Mouse (Mus musculus) common myeloid progenitor, adult 5-6 weeks (primary cell): ENCODE data around the gene Ppp1r12b. TPM values are rescaled to one million over a fixed set of nuclear protein-coding genes. Genes with fewer than 3 reads are reported as not detected.

Source experiments
- ATAC-seq: replicated peaks from 2 replicates; pipeline ENCODE4 v1.8.0; 2016; ENCODE audit warnings: low read depth, mild to moderate bottlenecking, moderate TSS enrichment, inconsistent platforms; ENCODE audit not compliant: poor library complexity, severe bottlenecking
- total RNA-seq: library from RNA; stranded (forward); fragments of 200-1000, 187-1606 nt; gene quantifications from 2 replicates; pipeline ENCODE4 v1.2.3, GENCODE M21; 2017

Gene Ppp1r12b
- total RNA-seq, 1 experiment from 2014 or later = 9.0 TPM

DNA sequence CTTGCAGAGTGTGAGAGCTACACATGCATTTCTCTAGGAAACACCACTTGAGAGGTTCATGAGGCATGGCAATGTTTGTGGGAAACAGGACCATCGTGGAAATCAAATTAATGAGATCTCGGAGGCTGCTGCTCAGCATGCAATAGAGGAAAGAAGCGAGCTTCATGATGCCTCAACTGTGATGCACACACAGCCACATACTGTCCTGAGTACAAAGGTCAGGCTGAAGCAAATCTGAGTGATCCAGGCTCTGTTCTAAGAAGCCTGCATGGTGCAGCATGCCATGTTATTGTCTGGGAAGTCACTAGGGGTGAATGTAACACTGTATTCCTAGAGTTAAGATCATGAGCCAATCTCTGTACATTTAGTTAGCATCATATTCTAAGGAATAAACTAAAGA, 140.0 kb downstream of the Ppp1r12b start:
- ATAC-seq = no peak

DNA sequence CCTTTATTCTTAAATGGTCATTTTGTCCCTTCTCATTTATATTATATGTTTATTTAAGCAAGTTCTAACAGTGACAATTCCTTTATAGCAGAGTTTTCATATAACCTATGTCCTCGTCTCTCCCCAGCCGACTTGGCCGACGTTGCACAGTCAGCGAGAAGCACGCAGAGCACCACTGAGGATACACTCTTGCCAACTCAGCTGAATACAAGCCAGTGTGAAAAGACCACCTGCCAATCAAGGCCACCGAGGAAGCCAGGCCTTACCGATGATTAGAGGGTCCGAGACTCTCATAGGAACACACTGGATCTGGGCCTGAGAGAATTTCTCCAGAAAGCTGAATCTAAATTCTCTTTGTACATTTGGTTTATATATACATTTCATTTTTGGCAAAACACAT, 150.3 kb downstream of the Ppp1r12b start:
- ATAC-seq = no peak

DNA sequence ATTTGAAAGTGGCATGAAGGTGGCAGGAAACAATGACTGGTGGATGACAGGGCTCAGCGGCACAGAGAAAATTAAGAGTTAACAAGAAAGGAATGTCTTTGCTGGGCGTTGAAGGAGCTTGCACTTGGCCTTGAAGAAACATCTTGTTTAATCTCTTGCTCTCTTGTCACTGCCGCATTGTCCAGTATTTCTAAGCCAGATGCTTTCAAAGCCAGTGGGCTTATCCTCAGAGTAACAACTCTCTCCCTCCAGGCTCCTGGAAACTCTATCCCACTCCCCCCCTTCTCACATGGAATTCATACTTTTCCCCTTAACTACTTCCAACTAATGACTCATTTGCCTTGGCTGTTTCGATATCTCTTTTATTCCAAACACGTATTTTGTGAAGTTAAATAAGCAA, 151.4 kb downstream of the Ppp1r12b start:
- ATAC-seq = no peak

DNA sequence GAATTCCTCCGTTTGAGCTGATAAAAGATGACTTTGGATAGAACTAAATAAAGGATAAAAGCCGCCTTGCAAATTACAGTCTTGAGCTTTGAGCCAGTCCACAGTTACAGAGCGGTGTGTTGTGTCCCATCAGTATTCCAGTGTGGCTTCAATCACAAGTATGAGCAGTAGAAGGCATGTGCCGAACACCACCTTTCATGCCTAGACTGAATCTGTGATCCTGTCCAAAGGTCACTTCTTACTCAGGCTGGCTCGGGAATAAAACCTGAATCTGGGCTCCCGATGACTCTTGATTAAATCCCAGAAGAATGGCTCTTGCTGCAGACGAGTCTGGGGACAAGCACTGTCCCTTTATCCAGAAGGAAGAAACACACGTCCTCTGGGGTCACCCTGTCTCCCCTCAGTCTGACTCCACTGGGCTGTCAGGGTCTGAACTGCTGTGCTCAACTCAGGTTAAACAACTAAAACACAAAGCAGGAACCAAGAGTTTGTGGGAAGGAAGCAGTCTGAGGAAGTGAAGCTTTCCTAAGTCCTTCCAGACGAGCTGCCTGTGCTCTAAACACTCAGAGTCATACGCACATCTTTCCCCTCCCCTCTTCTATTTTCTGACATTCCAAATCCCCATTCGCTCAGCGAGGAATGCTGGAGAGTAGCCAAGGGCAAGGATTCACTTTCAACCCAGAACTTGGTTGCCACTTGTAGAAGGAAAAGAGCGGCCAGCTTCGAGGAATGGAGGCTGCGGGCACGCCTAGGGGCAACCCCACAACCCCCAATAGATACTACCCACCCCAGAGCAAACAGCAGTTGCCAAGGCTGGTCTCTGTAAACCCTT, 152.2 kb downstream of the Ppp1r12b start:
- ATAC-seq = no peak

DNA sequence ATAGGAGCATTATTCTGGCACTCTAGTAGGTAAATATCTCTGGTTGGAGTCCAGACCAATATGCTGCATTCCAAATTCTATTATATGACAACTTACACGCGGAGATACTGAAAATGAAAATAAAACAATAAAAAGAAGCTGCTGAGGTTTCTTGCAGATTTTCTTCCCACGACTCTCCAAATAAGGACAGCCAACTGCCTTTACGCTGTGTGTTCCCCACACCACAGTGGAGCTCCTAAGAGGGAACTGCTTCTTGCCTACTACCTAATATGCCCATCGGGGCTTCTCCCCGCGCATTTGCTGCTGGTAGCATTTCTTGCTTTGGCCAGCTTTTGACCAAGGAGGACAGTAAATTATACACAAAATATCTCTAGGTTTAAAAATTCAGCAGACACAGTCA, 154.0 kb downstream of the Ppp1r12b start:
- no peak for ATAC-seq

DNA sequence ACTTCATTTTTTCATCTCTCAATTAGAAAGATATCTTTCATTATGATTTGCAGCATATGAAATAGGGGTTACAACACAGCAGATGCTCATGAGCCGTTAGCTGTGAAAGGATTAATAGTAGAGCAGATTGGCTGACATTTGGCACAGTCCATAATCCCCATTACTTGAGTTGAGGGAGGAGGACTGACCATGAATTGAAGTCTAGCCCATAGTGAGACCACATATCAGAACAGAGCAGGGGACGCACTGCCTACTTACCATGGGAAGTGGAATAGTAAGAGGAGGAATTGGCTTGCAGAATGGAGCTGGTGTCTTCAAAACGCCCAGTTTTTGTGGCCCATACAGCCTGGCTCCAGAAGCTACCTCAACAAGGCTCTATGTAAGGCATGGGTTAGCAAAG, 159.2 kb downstream of the Ppp1r12b start:
- ATAC-seq = no peak

DNA sequence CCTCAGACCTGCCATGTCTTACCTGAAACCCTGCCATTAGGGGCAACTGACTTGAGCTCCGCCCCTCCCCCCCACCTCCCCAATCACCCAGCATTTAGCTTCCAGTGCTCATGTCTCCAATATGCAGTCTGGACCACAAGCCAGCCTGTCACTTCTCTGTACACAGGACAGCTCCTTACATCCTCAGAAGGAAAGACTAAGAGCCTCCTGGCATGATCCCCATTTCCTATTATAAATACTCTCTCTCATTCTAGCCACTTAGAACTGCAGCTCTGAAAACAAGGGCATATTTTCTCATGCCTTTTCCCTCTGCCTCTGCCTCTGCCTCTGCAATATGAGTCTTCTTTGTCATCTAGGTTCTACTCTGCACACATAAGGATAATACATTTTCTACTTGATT, 159.7 kb downstream of the Ppp1r12b start:
- no peak for ATAC-seq

DNA sequence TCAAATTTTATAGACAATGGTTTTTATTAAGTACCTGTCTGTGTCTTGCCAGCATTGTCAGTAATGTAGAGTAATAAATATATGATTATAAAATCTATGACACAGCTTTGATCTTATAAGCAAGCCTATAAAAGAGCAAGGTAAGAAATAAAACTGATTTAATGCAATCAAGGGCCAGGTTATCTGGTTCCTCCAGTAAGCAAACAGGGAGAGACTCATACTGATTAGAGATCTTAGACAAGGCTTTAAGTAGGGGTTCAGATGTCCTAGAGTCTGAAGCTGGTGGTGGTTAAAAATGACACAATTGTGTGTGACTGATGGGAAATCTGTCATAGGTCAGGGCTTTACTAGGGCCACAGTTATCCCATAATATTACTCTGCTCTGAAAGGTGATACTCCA, 164.3 kb downstream of the Ppp1r12b start:
- no peak for ATAC-seq

DNA sequence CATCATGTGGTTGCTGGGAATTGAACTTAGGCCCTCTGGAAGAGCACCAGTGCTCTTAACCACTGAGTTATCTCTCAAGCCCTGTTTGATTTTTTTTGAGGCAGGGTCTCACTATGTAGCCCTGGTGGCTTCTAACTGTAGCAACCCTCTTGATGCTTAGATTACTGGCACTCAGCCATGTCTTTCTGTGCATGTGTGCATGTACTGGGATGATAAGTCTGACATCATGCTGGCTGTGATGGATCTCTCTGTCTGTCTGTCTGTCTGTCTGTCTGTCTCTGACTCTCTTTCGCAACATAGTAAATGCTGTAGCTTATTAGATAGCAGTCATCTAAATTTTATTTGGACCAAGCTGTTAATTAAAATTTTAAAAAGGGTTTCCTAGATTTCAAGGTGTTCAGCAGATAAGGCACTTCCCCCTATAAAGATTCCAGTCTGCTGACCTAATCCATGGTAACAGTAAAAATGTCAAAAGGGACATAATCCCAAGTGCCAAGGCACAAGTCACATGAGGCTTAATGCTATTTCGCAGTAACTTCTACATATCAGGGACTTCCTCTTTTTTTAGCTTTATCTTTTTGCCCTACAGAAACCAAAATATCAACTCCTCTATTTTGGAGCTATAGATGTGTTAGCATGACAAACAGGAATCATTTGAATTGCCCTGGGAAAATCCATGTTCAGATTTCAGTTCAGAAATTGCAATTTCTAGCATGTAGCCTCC, 164.9 kb downstream of the Ppp1r12b start:
- peak; percentile 60; the same call in 1 of the 2 replicates for ATAC-seq

DNA sequence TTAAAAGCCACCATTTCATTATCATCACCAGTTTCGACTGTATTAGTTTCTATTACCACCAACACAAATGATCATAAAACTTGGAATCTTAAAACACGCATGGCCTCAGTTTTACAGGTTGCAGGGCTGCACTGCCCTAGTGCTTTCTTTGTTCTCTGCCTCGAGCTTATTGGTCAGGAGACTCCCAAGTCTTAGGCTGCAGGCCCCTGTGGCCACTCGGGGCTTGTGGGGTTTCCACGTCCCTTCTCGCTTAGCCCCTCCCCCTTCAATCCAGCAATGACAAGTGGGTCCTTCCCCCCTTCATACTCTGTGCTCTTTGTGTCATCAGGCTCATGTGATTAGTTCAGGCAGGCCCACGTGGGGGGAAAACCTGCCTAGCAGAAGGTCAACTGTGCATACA, 167.6 kb downstream of the Ppp1r12b start:
- no peak for ATAC-seq

DNA sequence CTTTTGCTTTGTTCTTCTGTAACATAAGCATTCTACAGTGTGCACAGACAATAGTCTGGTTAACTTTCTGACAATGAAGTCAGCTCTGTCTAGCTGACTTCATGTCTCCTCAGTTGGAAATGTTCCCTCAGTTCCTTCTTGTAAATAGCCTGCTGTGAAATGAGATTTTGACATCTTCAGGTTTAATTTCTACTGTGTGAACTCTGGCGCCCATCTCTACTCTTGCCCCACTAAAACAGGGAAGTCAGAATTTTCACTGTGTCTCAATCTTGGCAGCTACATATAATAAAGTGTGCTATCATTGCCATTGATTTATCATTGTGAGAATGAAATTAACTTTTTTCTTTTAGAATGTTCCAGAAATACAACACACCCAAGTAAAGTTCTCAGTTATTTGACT, 170.8 kb downstream of the Ppp1r12b start:
- no peak for ATAC-seq

DNA sequence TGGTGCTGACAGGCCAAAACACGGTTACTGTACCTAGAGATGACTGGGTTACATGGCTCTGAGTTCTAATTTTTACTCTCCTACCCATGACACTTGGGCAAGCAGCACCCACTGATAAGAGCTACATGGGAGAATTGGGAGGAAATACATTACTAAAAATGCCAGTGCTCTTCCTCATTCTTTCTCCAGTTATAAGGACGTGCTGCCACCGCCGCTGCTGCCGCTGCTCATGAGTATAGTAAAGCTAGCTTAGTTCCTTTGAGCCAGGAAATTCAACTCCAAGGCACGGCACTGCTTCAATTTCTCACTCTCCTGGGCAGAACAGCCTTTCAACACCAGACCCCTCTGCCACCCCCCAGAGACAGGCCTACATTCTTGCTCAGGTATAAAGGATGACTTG, 171.3 kb downstream of the Ppp1r12b start:
- ATAC-seq = peak; percentile 50; the same call in 1 of the 2 replicates

DNA sequence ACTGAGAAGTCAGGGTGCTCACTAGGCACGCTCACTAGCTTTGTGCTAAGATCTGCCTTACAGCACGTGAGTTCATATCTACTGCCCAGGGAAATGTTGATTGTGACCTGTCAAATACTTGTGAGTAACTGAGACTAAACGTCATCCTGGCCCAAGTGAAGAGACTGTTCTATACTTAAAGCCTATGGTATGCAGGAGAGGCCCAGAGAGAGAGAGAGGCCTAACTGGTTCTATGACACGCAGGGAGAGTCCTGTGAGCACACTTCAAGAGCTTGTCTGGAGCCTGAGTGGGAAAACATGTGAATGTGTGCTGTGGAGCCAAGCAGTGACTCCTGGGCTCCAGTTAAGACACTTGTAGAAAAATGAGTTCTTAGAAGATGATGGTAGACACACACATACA, 171.8 kb downstream of the Ppp1r12b start:
- ATAC-seq = no peak

DNA sequence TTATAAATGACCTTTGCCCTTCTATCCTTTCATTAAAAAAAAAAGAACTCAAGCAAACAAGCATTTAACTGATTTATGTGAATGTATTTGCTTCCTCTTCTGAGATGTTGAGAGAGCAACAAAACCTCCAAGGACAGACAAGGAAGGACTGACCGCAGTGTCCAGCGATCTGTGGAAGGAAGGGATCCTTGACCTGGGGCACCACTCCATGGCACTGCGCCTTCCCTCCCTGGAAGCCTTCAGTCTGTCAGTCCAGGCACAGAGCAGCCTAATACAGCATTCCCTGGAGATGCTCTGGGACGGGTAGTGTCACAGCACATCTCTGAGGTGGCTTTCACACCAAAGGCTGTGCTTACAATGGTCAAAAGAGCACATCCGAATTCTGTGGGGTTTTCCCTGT, 172.9 kb downstream of the Ppp1r12b start:
- no peak for ATAC-seq

DNA sequence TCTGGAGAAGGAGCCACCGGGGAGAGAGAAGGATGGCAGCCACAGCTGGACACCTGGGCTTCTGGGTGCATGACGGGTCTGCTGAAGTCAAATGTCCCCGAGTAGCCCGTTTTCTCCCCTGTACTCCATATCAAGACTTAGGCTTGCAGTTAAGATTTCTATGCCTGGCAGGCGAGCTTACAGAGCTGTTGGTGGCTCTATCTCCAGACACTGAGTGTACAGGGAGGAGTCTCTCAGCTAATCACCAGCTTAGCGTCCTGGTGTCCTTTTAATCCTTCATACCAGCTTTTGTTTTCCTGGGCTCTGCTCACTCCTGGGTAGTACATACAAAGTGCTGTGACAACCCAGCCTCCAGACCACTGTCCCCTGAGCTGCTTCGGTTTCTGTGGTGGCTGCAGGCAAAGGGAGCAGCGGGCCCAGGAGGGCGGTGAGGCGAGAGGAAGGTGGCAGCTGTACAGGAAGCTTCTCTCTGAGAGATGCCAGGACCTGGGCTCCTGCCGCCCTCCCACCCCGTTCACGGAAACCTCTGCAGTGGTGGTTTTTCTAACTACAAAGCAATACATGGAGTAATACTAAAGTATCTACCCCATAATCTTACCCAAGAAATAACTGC, 177.7 kb downstream of the Ppp1r12b start:
- ATAC-seq = peak; percentile 90

DNA sequence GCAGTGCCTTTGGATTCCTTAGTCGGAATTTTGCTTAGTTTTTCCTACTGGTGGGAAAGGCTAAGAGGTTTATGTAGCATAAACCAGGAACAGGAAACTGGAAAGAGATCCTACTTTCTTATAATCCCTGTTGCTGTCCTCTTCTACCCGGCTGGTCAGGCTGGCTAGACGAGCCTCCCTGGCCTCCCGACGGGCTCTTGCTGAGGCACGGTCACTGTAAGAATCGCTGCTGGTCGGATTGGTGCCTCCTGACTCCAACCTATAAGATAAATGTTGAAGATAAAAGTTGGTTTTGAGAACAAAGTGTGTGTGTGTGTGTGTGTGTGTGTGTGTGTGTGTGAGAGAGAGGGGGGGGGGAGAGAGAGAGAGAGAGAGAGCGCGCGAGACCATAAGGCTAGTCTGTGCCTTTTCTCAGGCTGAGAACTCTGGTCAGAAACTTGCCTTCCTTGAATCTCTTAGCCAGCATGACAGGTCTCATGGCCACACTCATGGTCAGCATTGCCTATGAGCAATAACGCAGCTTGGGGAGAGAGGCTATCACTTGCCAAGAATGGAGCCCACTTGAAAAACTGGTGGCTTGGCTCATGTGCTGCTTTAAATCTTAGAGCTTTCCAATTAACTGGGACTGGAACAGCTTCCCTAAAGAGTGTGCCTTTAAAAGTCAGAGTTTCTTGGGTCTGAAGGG, 178.4 kb downstream of the Ppp1r12b start:
- ATAC-seq = no peak

DNA sequence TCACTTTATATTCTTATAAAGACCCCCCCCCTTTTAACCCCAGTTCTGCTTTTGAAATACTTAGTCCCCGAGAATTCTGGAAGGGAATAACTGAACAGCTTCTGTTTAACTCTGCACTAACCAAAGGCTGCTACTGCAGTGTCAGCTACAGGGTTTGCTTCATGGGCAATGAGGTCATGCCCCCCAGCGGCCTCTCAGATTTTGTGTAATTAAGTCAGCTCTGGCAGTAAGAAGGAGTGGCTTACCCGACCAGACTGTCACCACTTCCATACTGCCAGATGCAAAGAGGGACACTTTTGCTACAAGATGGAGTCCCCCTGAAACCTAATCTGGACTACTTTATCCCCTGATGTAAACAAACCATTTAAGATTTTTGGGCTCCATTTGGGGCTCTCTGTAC, 180.1 kb downstream of the Ppp1r12b start:
- no peak for ATAC-seq

DNA sequence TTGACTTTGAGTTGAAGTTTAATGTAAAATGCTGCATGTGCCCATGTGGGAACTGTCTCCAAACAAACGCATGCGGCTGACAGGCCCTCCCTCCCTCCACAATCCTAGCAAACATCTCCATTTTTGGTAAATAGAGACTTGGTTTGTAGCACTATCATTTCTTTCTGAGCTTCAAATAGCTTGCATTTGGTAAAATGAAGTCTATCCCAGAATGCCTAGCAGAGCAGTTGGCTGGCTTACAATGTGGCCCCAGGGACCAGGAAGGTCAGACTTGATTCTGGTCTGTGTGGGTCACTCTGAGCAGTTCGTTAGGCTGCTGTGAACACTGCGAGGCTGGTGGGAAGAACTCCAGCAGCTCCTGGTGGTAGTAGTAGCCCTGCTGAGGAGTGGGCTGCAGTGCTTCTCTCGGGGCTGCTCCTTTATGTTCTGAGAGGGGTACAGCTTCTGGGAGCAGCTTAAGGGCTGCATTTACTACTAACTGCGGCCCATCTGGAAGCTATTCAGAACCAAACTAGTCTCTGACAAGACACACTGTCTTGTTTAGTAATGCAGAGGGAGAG, 180.9 kb downstream of the Ppp1r12b start:
- ATAC-seq = no peak

DNA sequence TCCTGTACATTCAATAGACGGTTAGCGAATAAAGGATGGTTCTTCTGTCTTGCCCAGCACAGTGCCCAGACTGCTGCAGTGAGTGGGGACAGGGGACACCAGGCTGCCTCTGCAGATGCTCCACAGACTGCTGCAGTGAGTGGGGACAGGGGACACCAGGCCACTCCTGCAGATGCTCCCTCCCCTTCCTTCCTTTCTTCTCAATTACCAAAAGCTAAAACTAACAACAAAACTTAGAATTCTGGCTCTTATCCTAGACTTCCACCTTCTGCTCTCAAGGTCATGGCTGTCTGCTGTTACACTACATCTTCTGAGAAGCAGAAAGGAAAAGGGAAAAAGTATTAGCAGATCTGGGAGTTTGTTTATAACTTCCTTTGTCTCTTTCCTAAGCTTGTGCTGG, 181.5 kb downstream of the Ppp1r12b start:
- no peak for ATAC-seq

DNA sequence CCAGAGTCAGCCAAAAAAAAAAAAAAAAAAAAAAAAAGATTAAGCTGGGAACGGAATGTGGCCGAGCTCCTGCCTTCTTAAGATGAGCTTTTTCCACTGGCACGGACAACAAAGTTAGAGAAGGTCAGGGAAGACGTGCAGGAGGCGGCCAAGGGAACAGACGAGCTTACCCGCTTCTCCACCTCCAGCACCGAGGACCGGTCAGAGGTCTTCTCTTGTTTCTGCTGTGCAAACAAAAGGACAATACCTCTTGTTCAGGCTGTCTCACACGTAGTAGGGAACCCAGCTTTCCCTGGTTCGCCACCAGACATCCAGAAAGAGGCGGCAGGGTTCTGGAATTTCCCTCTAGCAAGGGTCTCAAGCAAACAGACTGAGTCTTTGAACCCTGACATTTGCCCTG, 182.5 kb downstream of the Ppp1r12b start:
- ATAC-seq = no peak
